Mouse (Mus musculus) embryonic facial prominence, embryonic 11.5 days (tissue): ENCODE results near the gene Vnn1. TPM values are rescaled to one million over a fixed set of nuclear protein-coding genes. Genes with fewer than 3 reads are reported as not detected.

Experiments used
- ATAC-seq: fragments of 200-750 bp; cut with Nextera tagmentation; replicated peaks from 2 replicates; pipeline ENCODE4 v1.8.0; 2017; ENCODE audit warnings: low read depth; ENCODE audit not compliant: insufficient number of reproducible peaks, low FRiP score, low TSS enrichment
- DNase-seq: peaks from one replicate; pipeline ENCODE4 v3.0.0-alpha.2; 2015; ENCODE audit warnings: low spot score
- H3K27ac ChIP-seq: fragments of 300-500 bp; sonication (generic); replicated peaks from 2 replicates; pipeline ENCODE4 v1.5.1; 2014; ENCODE audit warnings: mild to moderate bottlenecking, low read depth, low read length, control low read depth
- H3K27me3 ChIP-seq: fragments of 300-500 bp; sonication (generic); 2 replicates; pipeline ENCODE4 v1.6.1; 2014; ENCODE audit warnings: mild to moderate bottlenecking, low read length, moderate library complexity, mixed read lengths; ENCODE audit not compliant: control insufficient read depth, insufficient read depth
- H3K36me3 ChIP-seq: fragments of 300-500 bp; sonication (generic); replicated peaks from 2 replicates; pipeline ENCODE4 v1.6.1; 2014; ENCODE audit warnings: low read depth, mild to moderate bottlenecking, low read length, moderate library complexity, mixed read lengths; ENCODE audit not compliant: control insufficient read depth, insufficient read depth
- H3K4me1 ChIP-seq: fragments of 300-500 bp; sonication (generic); 2 replicates; pipeline ENCODE4 v1.6.1; 2014; ENCODE audit warnings: low read length, mixed read lengths; ENCODE audit not compliant: control insufficient read depth, insufficient read depth
- H3K4me2 ChIP-seq: fragments of 300-500 bp; sonication (generic); 2 replicates; pipeline ENCODE4 v1.6.1; 2014; ENCODE audit warnings: low read depth, mild to moderate bottlenecking, control low read depth, low read length, moderate library complexity
- H3K4me3 ChIP-seq: fragments of 300-500 bp; sonication (generic); 2 replicates; pipeline ENCODE4 v1.5.1; 2014; ENCODE audit warnings: low read depth, low read length, control low read depth
- H3K9ac ChIP-seq: fragments of 300-500 bp; sonication (generic); replicated peaks from 2 replicates; pipeline ENCODE4 v1.6.1; 2014; ENCODE audit warnings: mild to moderate bottlenecking, control low read depth, low read length
- H3K9me3 ChIP-seq: fragments of 300-500 bp; sonication (generic); replicated peaks from 2 replicates; pipeline ENCODE4 v1.6.1; 2016; ENCODE audit warnings: mild to moderate bottlenecking, low read length, inconsistent platforms, mixed read lengths; ENCODE audit not compliant: control insufficient read depth
- WGBS: fragments of 180-500 bp; shearing (Covaris S2); extraction: QIAGEN DNeasy Blood & Tissue Kit; methylation state at CpG from one replicate; pipeline ENCODE4 v1.1.7; 2014; 5-methylcytosine and 5-hydroxymethylcytosine counted together
- polyA plus RNA-seq: library from polyadenylated mRNA; unstranded; fragments of >200 nt; fragmentation: Nextera tagmentation; extraction: Ambion mirVana; gene quantifications from 2 replicates; pipeline ENCODE4 v1.2.1, GENCODE M21; 2014

The Vnn1 gene
- 1.4 and 1.6 TPM in 2 replicates for polyA plus RNA-seq

GRCm38 (mm10) chr10:23894601-23895349 lies at the start of gene Vnn1:
Vnn1 (plus strand) TSS chr10:23894688.
- WGBS = 30% methylated on average over 21 of the region's 21 CpGs
- Histone ChIP-seq H3K9me3 (no peaks in the 10 kb centered on the region), H3K36me3 (no peaks in the 10 kb centered on the region), H3K9ac (peak within 1 kb of the TSS; percentile 34), H3K4me2 (peak within 1 kb of the TSS; percentile 46), H3K27ac (no peak within 1 kb of the TSS), H3K4me1 (no peaks in the 10 kb centered on the region), H3K27me3 (no peaks in the 10 kb centered on the region), H3K4me3 (peak within 1 kb of the TSS; percentile 21; the same call in 1 of the 2 replicates)
- peak; percentile 33 for DNase-seq
- no peak for ATAC-seq

DNA sequence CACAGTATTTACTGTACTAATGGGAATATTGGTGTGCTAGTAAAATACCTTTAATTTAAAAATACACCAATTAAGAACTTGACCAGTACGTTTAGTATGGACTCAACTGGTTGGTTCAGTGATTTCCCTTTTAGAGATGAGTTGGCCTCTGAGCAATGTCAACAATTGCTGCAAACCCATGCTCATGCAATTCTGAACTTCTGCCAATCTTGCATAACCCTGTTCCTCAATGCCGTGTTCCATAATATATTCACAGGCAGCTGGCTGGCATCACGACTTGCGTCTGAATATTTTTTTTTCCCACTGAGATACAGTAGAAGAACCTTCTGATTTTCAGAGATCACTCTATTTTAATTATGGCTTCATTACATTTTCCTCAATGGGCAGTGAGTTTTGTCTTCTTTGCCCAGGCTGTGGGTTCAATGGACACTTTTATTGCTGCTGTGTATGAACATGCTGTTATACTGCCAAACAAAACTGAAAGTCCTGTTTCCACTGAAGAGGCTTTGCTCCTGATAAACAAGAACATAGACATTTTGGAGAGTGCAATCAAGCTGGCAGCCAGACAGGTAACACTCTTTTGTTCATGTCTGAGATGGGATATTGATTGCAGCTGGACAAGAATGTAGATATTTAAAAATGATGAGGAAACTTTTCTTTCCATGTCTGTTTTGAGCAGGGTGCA lies 43.1 kb upstream of the Vnn1 start, which contains the start of gene Vnn3:
TSS of gene Vnn3 (plus strand) at position 235 of the 685 bp plus-strand sequence.
- 86% methylated on average over 4 of the region's 4 CpGs for WGBS
- no peak for ATAC-seq

DNA sequence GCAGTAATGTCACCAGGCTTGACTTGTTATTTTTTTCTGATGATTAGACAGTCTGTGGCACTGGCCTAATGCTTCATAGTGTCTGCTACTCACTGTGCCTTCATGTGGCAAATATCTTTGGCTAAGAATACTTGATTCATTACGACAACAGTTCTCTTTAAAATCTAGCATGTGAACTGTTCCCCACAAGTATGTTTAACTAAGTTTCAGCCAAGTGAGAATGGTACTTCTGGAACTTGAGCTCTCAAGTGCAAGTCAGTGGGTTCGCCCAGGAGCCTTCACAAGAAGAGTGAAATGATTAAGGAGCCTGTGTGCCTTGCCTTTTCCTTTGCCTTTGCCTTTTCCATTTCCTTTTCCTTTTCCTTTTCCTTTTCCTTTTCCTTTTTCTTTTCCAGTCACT lies 42.4 kb upstream of the Vnn1 start:
- H3K4me2 ChIP-seq = no peak overlapping the region
- ATAC-seq (no peak), DNase-seq (no peak)
- H3K27me3 ChIP-seq = no peaks in the 10 kb centered on the region
- no peaks in the 10 kb centered on the region for H3K36me3 ChIP-seq
- H3K4me3 ChIP-seq = no peak overlapping the region
- no peak overlapping the region for H3K27ac ChIP-seq
- WGBS = 77% methylated on average over 2 of the region's 2 CpGs
- H3K9ac ChIP-seq = no peak overlapping the region
- no peaks in the 10 kb centered on the region for H3K9me3 ChIP-seq
- H3K4me1 ChIP-seq = no peaks in the 10 kb centered on the region; the same call in 1 of the 2 replicates

More for the DNA sequence above, 43.1 kb upstream of the Vnn1 start, which contains the start of gene Vnn3:
- Histone ChIP-seq H3K27ac (no peak within 1 kb of the TSS), H3K4me3 (no peak within 1 kb of the TSS), H3K27me3 (no peaks in the 10 kb centered on the region), H3K36me3 (no peaks in the 10 kb centered on the region), H3K9ac (no peak within 1 kb of the TSS), H3K4me2 (no peak within 1 kb of the TSS), H3K4me1 (no peaks in the 10 kb centered on the region; the same call in 1 of the 2 replicates), H3K9me3 (no peaks in the 10 kb centered on the region)
- no peak for DNase-seq

DNA sequence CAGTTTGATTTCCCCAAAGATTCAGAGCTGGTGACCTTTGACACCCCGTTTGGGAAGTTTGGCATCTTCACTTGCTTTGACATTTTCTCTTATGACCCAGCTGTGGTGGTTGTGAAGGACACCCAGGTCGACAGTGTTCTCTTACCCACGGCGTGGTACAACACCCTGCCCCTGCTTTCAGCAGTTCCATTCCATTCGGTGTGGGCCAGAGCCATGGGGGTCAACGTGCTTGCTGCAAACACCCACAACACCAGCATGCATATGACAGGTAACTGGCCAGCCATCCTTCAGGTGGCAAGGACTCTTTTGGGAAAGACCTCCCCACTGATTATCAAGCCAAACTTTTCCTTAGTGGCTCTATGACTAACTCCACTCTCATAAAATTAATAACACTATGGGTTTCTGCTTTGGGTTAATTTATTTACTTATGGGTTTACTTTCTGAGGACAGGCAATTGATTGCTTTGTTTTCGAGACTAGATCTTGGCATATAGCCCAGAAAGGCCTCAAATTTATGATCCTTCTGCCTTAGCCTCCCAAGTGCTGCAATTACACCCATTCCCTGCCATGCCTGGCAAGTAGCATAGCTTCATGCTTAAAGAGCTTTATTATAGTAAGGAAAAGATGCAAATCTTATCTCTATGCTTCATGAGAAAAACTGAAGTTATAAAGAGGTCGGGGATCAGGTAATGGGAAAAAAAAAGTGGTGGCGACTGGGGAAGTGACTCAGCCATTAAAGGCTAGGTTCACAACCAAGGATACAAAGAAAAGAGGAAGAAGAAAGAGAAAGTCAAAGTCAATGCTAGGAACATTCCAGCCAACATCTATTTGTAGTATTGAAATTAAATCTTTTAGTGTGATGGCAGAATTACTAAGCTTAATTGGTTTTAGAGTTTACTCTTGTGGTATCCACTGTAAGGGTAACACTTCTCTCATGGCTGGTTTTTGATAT lies 29.9 kb upstream of the Vnn1 start:
- 81% methylated on average over 9 of the region's 9 CpGs for WGBS
- ATAC-seq (no peak), DNase-seq (no peak)
- no peak overlapping the region for H3K4me3 ChIP-seq
- H3K36me3 ChIP-seq = no peaks in the 10 kb centered on the region
- H3K9me3 ChIP-seq = no peaks in the 10 kb centered on the region
- H3K9ac ChIP-seq = no peak overlapping the region
- no peaks in the 10 kb centered on the region for H3K27me3 ChIP-seq
- H3K27ac ChIP-seq = no peak overlapping the region
- H3K4me2 ChIP-seq = no peak overlapping the region
- no peaks in the 10 kb centered on the region for H3K4me1 ChIP-seq

DNA sequence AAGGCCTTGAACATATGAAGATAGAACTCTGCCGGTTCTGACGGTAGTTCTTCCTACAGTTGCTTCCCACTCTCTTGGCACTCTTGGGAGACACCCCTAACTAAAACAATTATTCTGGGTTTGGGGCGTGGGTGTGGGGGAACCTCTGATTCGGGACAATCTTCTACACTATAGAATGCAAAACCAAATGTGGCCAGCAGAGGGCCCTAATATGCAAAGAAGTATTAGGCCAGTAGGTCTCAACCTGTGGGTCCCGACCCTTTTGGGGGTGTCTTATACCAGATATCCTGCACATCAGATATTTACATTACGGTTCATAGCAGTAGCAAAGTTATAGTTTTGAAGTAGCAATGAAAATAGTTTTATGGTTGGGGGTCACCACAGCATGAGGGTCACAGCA lies 13.8 kb upstream of the Vnn1 start:
- Histone ChIP-seq H3K9me3 (no peaks in the 10 kb centered on the region), H3K36me3 (no peaks in the 10 kb centered on the region), H3K4me3 (no peak overlapping the region), H3K27ac (no peak overlapping the region), H3K4me1 (no peaks in the 10 kb centered on the region), H3K27me3 (no peaks in the 10 kb centered on the region), H3K9ac (no peak overlapping the region), H3K4me2 (no peak overlapping the region)
- ATAC-seq (no peak), DNase-seq (peak; percentile 19)
- WGBS = 84% methylated on average over 6 of the region's 6 CpGs

GRCm38 (mm10) chr10:23884910-23885309 lies 9.6 kb upstream of the Vnn1 start:
- H3K27me3 ChIP-seq = no peaks in the 10 kb centered on the region
- H3K4me3 ChIP-seq = no peak overlapping the region
- H3K4me2 ChIP-seq = no peak overlapping the region
- ATAC-seq = no peak
- no peak overlapping the region for H3K27ac ChIP-seq
- WGBS = 91% methylated on average over 1 of the region's 1 CpGs
- H3K9ac ChIP-seq = no peak overlapping the region
- no peak for DNase-seq
- H3K4me1 ChIP-seq = no peaks in the 10 kb centered on the region
- H3K9me3 ChIP-seq = no peaks in the 10 kb centered on the region
- no peaks in the 10 kb centered on the region for H3K36me3 ChIP-seq

DNA sequence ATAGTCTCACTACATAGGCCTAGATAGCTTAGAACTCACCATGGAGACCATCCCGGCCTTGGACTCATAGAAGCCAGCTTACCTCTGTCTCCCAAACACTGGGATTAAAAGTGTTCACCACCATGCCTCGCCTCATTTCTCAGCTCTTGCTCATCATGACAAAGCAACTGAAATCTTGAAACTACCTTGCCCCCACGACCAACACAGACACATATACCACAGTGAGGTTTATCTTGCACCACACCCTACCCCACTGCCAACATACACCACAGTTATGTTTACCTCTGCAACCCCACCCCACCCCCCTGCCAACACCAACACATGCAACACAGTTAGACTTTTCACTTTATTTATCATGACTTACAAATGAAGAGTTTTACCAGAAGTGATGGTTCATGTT lies 8.4 kb upstream of the Vnn1 start:
- H3K4me1 ChIP-seq = no peaks in the 10 kb centered on the region
- 85% methylated on average over 3 of the region's 3 CpGs for WGBS
- DNase-seq (no peak), ATAC-seq (no peak)
- no peaks in the 10 kb centered on the region for H3K27me3 ChIP-seq
- no peak overlapping the region for H3K4me3 ChIP-seq
- H3K9me3 ChIP-seq = no peaks in the 10 kb centered on the region
- no peak overlapping the region for H3K27ac ChIP-seq
- no peak overlapping the region for H3K4me2 ChIP-seq
- no peaks in the 10 kb centered on the region for H3K36me3 ChIP-seq
- H3K9ac ChIP-seq = no peak overlapping the region
